Mouse (Mus musculus): ENCODE results near the gene Ache. TPM values are rescaled to one million over a fixed set of nuclear protein-coding genes. Genes with fewer than 3 reads are reported as not detected.

The Ache gene
- polyA plus RNA-seq, 1 experiment, result 97.1 TPM

DNA sequence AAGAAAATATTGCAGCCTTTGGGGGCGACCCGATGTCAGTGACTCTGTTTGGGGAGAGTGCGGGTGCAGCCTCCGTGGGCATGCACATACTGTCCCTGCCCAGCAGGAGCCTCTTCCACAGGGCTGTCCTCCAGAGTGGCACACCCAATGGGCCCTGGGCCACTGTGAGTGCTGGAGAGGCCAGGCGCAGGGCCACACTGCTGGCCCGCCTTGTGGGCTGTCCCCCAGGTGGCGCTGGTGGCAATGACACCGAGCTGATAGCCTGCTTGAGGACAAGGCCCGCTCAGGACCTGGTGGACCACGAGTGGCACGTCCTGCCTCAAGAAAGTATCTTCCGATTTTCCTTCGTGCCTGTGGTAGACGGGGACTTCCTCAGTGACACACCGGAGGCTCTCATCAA is 3.4 kb downstream of the Ache start:
- Histone ChIP-seq H3K27ac (ENCODE audit: control insufficient read depth, insufficient read depth, low read length) (no peak overlapping the region), H3K4me1 (replicated peaks; ENCODE audit: control insufficient read depth, insufficient read depth, low read length) (peaks cover 38% of the 10 kb centered on the region), H3K36me3 (ENCODE audit: control insufficient read depth, insufficient read depth, low read length) (peaks cover 2% of the 10 kb centered on the region), H3K4me3 (ENCODE audit: control insufficient read depth, insufficient read depth, low read length) (no peak overlapping the region), H3K27me3 (ENCODE audit: control insufficient read depth, insufficient read depth, low read length) (peaks cover 18% of the 10 kb centered on the region; the same call in 1 of the 2 replicates)
- peak; percentile 50 for DNase-seq
- TF ChIP-seq POLR2A (IDR thresholded peaks at IDR 0.05; ENCODE audit: control insufficient read depth, extremely low read depth, insufficient read depth, low read length, poor library complexity), result no peak
- 0 out of 2 replicates have a peak, but pooled peaks have one; percentile 23 for TF ChIP-seq CTCF (IDR thresholded peaks at IDR 0.05; ENCODE audit: borderline replicate concordance, control insufficient read depth, extremely low read depth, insufficient read depth, low read length, poor library complexity)
- WGBS, result 31% methylated on average over 15 of the region's 15 CpGs

GRCm38 (mm10) chr5:137291381-137291926 is 4.1 kb downstream of the Ache start:
- Histone ChIP-seq H3K27ac (ENCODE audit: control insufficient read depth, insufficient read depth, low read length) (no peak overlapping the region), H3K36me3 (ENCODE audit: control insufficient read depth, insufficient read depth, low read length) (peaks cover 10% of the 10 kb centered on the region), H3K27me3 (ENCODE audit: control insufficient read depth, insufficient read depth, low read length) (peaks cover 18% of the 10 kb centered on the region; the same call in 1 of the 2 replicates), H3K4me1 (replicated peaks; ENCODE audit: control insufficient read depth, insufficient read depth, low read length) (peaks cover 38% of the 10 kb centered on the region), H3K4me3 (ENCODE audit: control insufficient read depth, insufficient read depth, low read length) (no peak overlapping the region)
- TF ChIP-seq POLR2A (IDR thresholded peaks at IDR 0.05; ENCODE audit: control insufficient read depth, extremely low read depth, insufficient read depth, low read length, poor library complexity) (no peak), CTCF (IDR thresholded peaks at IDR 0.05; ENCODE audit: borderline replicate concordance, control insufficient read depth, extremely low read depth, insufficient read depth, low read length, poor library complexity) (no peak)
- no peak for DNase-seq
- WGBS, result 88% methylated on average over 15 of the region's 15 CpGs

DNA sequence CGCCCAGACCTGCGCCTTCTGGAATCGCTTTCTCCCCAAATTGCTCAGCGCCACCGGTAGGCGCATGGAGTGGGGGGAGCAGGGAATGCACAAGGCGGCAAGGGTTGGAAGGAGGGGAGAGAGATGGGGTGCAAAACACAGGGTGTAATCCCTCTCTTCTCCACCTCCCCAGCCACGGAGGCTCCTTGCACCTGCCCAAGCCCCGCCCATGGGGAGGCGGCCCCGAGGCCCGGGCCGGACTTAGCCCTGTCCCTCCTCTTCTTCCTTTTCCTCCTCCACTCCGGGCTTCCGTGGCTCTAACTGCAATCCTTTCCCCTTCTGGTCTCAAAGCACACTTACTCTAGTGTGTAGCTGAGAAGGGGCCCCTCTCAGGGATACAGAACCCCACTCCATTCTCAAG is 6.0 kb downstream of the Ache start:
- DNase-seq, result peak; percentile 64
- no peak for TF ChIP-seq POLR2A (IDR thresholded peaks at IDR 0.05; ENCODE audit: control insufficient read depth, extremely low read depth, insufficient read depth, low read length, poor library complexity)
- no peak for TF ChIP-seq CTCF (IDR thresholded peaks at IDR 0.05; ENCODE audit: borderline replicate concordance, control insufficient read depth, extremely low read depth, insufficient read depth, low read length, poor library complexity)
- peaks cover 10% of the 10 kb centered on the region; the same call in 1 of the 2 replicates for H3K27me3 ChIP-seq (ENCODE audit: control insufficient read depth, insufficient read depth, low read length)
- WGBS, result 0% methylated on average over 15 of the region's 15 CpGs
- peaks cover 26% of the 10 kb centered on the region for H3K4me1 ChIP-seq (replicated peaks; ENCODE audit: control insufficient read depth, insufficient read depth, low read length)
- peak overlapping the region; percentile 20 for H3K4me3 ChIP-seq (ENCODE audit: control insufficient read depth, insufficient read depth, low read length)
- peaks cover 28% of the 10 kb centered on the region for H3K36me3 ChIP-seq (ENCODE audit: control insufficient read depth, insufficient read depth, low read length)
- H3K27ac ChIP-seq (ENCODE audit: control insufficient read depth, insufficient read depth, low read length), result no peak overlapping the region

DNA sequence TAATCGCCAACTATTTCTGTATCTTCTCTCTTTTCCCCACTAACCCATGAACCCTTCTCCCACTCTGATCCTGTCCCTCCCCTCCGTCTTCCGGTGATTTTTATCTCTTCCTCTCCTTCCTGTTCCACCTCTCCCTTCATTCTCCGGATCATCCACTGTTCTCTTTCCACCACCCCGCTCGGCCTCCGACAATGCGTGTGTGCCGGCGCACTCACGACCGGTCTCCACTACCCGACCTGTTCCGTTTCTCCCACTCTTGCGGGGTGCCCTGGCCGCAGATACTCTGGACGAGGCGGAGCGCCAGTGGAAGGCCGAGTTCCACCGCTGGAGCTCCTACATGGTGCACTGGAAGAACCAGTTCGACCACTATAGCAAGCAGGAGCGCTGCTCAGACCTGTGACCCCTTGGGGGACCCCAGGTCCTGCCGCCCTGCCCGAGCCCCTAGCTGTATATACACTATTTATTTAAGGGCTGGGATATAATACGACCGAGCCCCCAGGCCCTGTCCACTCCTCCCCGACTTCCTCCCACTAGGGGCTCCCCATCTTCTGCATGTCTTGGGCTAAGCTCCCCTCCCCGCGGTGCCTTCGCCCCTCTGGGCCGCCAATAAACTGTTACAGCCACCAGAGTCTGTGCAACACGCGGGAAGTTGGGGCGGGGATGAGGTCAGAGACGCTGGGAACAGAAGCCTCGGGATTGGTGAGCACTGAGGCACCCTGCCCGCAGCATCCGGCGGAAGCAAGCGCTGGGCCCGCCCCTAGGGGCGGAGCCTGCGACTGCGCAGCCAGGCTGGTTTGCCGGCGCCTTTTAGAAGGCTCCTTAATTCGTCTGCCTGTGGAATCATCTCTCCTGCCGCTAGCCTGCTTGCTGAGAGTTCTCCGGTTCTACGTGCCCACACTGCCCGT is 6.8 kb downstream of the Ache start, which contains the start of gene Ufsp1:
Ufsp1 (plus strand) TSS at position 791 of the 905 bp plus-strand sequence.
- peak; percentile 94 for DNase-seq
- H3K27me3 ChIP-seq (ENCODE audit: control insufficient read depth, insufficient read depth, low read length), result peaks cover 3% of the 10 kb centered on the region; the same call in 1 of the 2 replicates
- TF ChIP-seq POLR2A (IDR thresholded peaks at IDR 0.05; ENCODE audit: control insufficient read depth, extremely low read depth, insufficient read depth, low read length, poor library complexity) (peak; percentile 64; the same call in 1 of the 2 replicates), CTCF (IDR thresholded peaks at IDR 0.05; ENCODE audit: borderline replicate concordance, control insufficient read depth, extremely low read depth, insufficient read depth, low read length, poor library complexity) (0 out of 2 replicates have a peak, but pooled peaks have one; percentile 63)
- under 1% methylated on average over 52 of the region's 52 CpGs for whole genome bisulfite sequencing
- peaks cover 37% of the 10 kb centered on the region for H3K36me3 ChIP-seq (ENCODE audit: control insufficient read depth, insufficient read depth, low read length)
- H3K4me1 ChIP-seq (replicated peaks; ENCODE audit: control insufficient read depth, insufficient read depth, low read length), result peaks cover 19% of the 10 kb centered on the region
- H3K4me3 ChIP-seq (ENCODE audit: control insufficient read depth, insufficient read depth, low read length), result peak within 1 kb of the TSS; percentile 50
- no peak within 1 kb of the TSS for H3K27ac ChIP-seq (ENCODE audit: control insufficient read depth, insufficient read depth, low read length)

GRCm38 (mm10) chr5:137294744-137295093 is 7.4 kb downstream of the Ache start:
- Histone ChIP-seq H3K27me3 (ENCODE audit: control insufficient read depth, insufficient read depth, low read length) (no peaks in the 10 kb centered on the region; the same call in 1 of the 2 replicates), H3K4me3 (ENCODE audit: control insufficient read depth, insufficient read depth, low read length) (peak overlapping the region; percentile 36), H3K4me1 (replicated peaks; ENCODE audit: control insufficient read depth, insufficient read depth, low read length) (peaks cover 17% of the 10 kb centered on the region), H3K36me3 (ENCODE audit: control insufficient read depth, insufficient read depth, low read length) (peaks cover 43% of the 10 kb centered on the region), H3K27ac (ENCODE audit: control insufficient read depth, insufficient read depth, low read length) (no peak overlapping the region)
- TF ChIP-seq CTCF (IDR thresholded peaks at IDR 0.05; ENCODE audit: borderline replicate concordance, control insufficient read depth, extremely low read depth, insufficient read depth, low read length, poor library complexity) (no peak), POLR2A (IDR thresholded peaks at IDR 0.05; ENCODE audit: control insufficient read depth, extremely low read depth, insufficient read depth, low read length, poor library complexity) (no peak)
- 38% methylated on average over 18 of the region's 18 CpGs for WGBS
- no peak for DNase-seq

GRCm38 (mm10) chr5:137295296-137295695 is 8.0 kb downstream of the Ache start:
- 92% methylated on average over 9 of the region's 9 CpGs for WGBS
- TF ChIP-seq POLR2A (IDR thresholded peaks at IDR 0.05; ENCODE audit: control insufficient read depth, extremely low read depth, insufficient read depth, low read length, poor library complexity) (no peak), CTCF (IDR thresholded peaks at IDR 0.05; ENCODE audit: borderline replicate concordance, control insufficient read depth, extremely low read depth, insufficient read depth, low read length, poor library complexity) (no peak)
- no peak for DNase-seq
- H3K27me3 ChIP-seq (ENCODE audit: control insufficient read depth, insufficient read depth, low read length), result no peaks in the 10 kb centered on the region; the same call in 1 of the 2 replicates
- no peak overlapping the region for H3K4me3 ChIP-seq (ENCODE audit: control insufficient read depth, insufficient read depth, low read length)
- H3K27ac ChIP-seq (ENCODE audit: control insufficient read depth, insufficient read depth, low read length), result no peak overlapping the region
- peaks cover 17% of the 10 kb centered on the region for H3K4me1 ChIP-seq (replicated peaks; ENCODE audit: control insufficient read depth, insufficient read depth, low read length)
- H3K36me3 ChIP-seq (ENCODE audit: control insufficient read depth, insufficient read depth, low read length), result peaks cover 49% of the 10 kb centered on the region
